Mouse (Mus musculus): ENCODE data around the gene Igsf23. TPM values are rescaled to one million over a fixed set of nuclear protein-coding genes. Genes with fewer than 3 reads are reported as not detected.
"Not testable (repeated sequence)": the region's sequence is repeated elsewhere in the genome, so short reads cannot be mapped to it uniquely, and the experiment has no call there.

Gene Igsf23
- total RNA-seq (2014; fragmentation: Nextera tagmentation): not detected in 2 replicates
- total RNA-seq (2017): 0.11 TPM in 1 of 2 replicates, not detected in the other
- not detected in 2 replicates for polyA plus RNA-seq (2012)

DNA sequence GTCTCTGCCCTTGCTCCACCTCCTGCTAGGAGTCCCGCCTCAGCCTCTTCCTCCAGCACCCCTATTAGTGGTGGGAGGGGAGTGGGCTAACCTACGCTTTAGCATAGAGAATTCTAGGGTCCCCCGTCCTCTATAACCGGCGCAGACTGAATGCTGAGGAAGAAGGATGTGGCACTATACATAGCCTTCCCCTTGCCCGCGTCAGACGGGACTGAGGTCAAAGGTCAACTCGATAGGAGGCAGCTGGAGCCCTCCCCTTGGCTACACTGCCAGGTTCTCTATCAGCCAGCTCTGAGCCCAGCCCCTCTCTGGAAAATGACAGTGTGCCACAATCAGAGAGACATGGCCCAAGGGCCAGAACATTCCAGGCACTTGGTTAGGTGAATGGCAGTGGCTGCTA lies at the start of gene Igsf23:
Igsf23 (minus strand) TSS at position 168 of the 400 bp plus-strand sequence.
- Histone ChIP-seq H3K36me3 (replicated peaks) (no peaks in the 10 kb centered on the region), H3K27me3 (ENCODE audit: insufficient read depth, low read length) (no peaks in the 10 kb centered on the region), H3K4me3 (ENCODE audit: low read depth, low read length) (no peak within 1 kb of the TSS), H3K4me1 (ENCODE audit: insufficient read depth, low read depth, low read length) (no peaks in the 10 kb centered on the region), H3K9me3 (replicated peaks) (no peaks in the 10 kb centered on the region)
- TF ChIP-seq CTCF (IDR thresholded peaks at IDR 0.05; ENCODE audit: low read depth, low read length) (no peak), GATA1 (IDR thresholded peaks at IDR 0.05; ENCODE audit: borderline replicate concordance, low read length) (no peak), POLR2AphosphoS5 (IDR thresholded peaks at IDR 0.05; ENCODE audit: insufficient replicate concordance, low read depth, low read length) (no peak), GATA2 (IDR thresholded peaks at IDR 0.05; ENCODE audit: borderline replicate concordance, low read depth, low read length) (no peak), TAL1 (conservative IDR thresholded peaks at IDR 0.05; ENCODE audit: low read depth, low read length) (no peak)
- no peak for ATAC-seq (ENCODE audit: extremely low read depth, insufficient number of reproducible peaks, low FRiP score, poor library complexity, severe bottlenecking)
- no peak for DNase-seq (ENCODE audit: low spot score)

DNA sequence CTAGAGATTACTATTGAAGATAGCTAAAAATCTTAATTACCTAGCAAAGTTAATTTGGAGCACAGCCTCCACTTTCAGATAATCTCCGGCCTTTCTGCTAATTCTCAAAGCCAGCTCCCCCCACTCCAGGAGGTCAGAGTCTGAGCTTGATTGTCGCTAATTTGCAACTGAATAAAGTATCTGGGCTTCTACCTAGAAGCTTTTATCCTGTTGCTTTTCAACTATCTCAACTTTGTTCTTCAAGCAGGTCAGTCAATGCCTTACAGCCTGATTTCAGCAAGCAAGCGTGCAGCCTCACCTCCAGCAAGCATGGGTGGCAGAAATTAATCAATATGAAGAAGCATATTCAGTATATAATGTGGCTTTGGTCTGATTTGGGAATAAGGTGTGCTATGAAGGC lies 46.2 kb upstream of the Igsf23 start:
- not testable (repeated sequence) for H3K36me3 ChIP-seq (replicated peaks); H3K27me3 ChIP-seq (ENCODE audit: insufficient read depth, low read length); DNase-seq (ENCODE audit: low spot score); H3K9me3 ChIP-seq (replicated peaks); H3K4me1 ChIP-seq (ENCODE audit: insufficient read depth, low read depth, low read length); H3K4me3 ChIP-seq (ENCODE audit: low read depth, low read length); ATAC-seq (ENCODE audit: extremely low read depth, insufficient number of reproducible peaks, low FRiP score, poor library complexity, severe bottlenecking)

DNA sequence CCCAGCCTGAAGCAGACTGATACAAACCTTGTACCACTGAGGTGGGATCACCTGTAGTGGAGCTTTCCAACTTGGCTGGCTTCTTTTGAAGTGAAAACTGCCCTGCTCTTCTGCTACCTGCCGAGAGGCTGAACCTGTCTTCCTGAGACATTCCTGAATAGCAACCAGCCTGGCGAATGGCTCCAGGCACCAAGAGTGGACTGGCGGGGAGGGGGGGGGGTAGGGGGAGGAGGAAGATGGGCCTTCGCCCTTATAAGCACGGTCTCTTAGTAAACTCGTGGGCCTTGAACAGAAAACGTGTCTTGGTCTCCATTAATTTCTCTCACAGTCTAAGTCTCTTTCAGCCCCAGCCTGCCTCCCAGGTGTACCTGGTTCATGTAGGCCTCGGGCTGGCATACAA lies 40.6 kb upstream of the Igsf23 start, which contains the start of gene Nlrp9b:
Nlrp9b (plus strand) TSS at position 301 of the 400 bp plus-strand sequence.
- not testable (repeated sequence) for ATAC-seq (ENCODE audit: extremely low read depth, insufficient number of reproducible peaks, low FRiP score, poor library complexity, severe bottlenecking)

DNA sequence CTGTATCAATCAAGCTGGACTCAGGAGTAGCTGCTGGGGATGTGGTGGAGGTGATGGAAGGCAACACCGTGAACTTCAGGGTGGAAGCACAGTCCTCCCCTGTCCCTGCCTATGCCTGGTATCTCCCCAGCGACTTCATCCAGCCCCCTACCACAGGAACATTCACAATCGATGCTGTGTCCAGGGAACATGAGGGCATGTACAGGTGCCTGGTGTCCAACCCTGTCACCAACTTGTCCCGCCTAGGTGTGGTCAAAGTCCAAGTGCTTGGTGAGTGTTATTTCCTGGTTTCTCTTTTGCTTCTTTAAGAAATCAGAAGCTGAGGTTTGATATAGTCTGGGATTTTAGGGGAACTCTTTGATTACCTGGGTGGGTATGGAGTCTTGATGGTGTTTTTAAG lies 21.0 kb upstream of the Igsf23 start:
- Histone ChIP-seq H3K4me3 (ENCODE audit: low read depth, low read length) (no peak overlapping the region), H3K36me3 (replicated peaks) (no peaks in the 10 kb centered on the region), H3K9me3 (replicated peaks) (peaks cover 17% of the 10 kb centered on the region), H3K27me3 (ENCODE audit: insufficient read depth, low read length) (no peaks in the 10 kb centered on the region), H3K4me1 (ENCODE audit: insufficient read depth, low read depth, low read length) (no peaks in the 10 kb centered on the region)
- ATAC-seq (ENCODE audit: extremely low read depth, insufficient number of reproducible peaks, low FRiP score, poor library complexity, severe bottlenecking): no peak
- TF ChIP-seq GATA2 (IDR thresholded peaks at IDR 0.05; ENCODE audit: borderline replicate concordance, low read depth, low read length) (no peak), CTCF (IDR thresholded peaks at IDR 0.05; ENCODE audit: low read depth, low read length) (no peak)
- DNase-seq (ENCODE audit: low spot score): no peak

More for the DNA sequence above, 40.6 kb upstream of the Igsf23 start, which contains the start of gene Nlrp9b:
- H3K27me3 ChIP-seq (ENCODE audit: insufficient read depth, low read length); H3K9me3 ChIP-seq (replicated peaks); H3K36me3 ChIP-seq (replicated peaks); DNase-seq (ENCODE audit: low spot score); H3K4me3 ChIP-seq (ENCODE audit: low read depth, low read length); H3K4me1 ChIP-seq (ENCODE audit: insufficient read depth, low read depth, low read length): not testable (repeated sequence)

DNA sequence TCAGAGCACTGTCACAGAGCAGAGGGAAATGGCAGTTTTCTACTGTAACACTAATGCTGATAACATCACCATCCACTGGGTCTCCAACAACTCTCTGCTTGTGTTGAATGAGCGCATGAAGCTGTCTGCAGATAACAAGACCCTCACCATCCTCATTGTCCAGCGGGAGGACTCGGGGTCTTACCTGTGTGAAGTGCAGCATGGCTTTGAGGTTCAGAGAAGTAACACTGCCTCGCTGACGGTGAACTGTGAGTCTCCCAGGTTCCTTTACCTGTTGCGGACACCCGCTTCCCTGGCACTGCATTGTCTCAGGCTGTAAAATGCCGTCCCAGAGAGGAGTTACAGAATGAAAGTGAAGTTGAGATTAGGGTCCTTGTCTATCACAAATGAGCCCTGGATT lies 19.6 kb upstream of the Igsf23 start:
- Histone ChIP-seq H3K36me3 (replicated peaks) (no peaks in the 10 kb centered on the region), H3K4me3 (ENCODE audit: low read depth, low read length) (no peak overlapping the region), H3K4me1 (ENCODE audit: insufficient read depth, low read depth, low read length) (no peaks in the 10 kb centered on the region), H3K9me3 (replicated peaks) (peaks cover 17% of the 10 kb centered on the region), H3K27me3 (ENCODE audit: insufficient read depth, low read length) (no peaks in the 10 kb centered on the region)
- ATAC-seq (ENCODE audit: extremely low read depth, insufficient number of reproducible peaks, low FRiP score, poor library complexity, severe bottlenecking) (no peak), DNase-seq (ENCODE audit: low spot score) (no peak)
- TF ChIP-seq POLR2AphosphoS5 (IDR thresholded peaks at IDR 0.05; ENCODE audit: insufficient replicate concordance, low read depth, low read length): no peak
- no peak for TF ChIP-seq GATA2 (IDR thresholded peaks at IDR 0.05; ENCODE audit: borderline replicate concordance, low read depth, low read length)
- no peak for TF ChIP-seq CTCF (IDR thresholded peaks at IDR 0.05; ENCODE audit: low read depth, low read length)
- TF ChIP-seq TAL1 (conservative IDR thresholded peaks at IDR 0.05; ENCODE audit: low read depth, low read length): no peak
- no peak for TF ChIP-seq GATA1 (IDR thresholded peaks at IDR 0.05; ENCODE audit: borderline replicate concordance, low read length)

DNA sequence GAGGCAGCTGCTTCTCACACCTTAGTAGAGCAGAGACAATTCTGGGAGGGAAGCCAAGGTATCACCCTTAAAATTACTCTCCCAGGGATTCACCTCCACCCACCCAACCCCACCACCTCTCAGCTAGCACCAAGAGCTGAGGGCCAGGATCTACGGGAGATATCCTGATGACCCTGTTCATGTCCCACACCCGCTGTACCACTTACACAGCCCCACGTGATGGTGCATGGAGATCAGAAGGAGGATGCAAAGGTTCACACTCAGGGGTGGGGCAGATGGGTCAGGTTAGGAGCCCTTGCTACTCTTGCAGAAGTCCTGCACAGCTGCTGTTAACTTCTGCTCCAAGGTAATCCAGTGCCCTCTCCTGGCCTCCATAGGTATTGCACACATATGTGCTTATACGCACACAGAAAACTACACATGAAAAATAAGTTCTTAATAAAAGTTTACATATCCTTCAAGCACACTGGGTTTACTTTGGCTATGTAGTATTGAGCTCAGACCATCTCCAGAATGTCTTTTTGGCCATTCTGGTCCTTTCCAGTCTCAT lies 19.1 kb upstream of the Igsf23 start:
- H3K9me3 ChIP-seq (replicated peaks): peaks cover 15% of the 10 kb centered on the region
- TF ChIP-seq POLR2AphosphoS5 (IDR thresholded peaks at IDR 0.05; ENCODE audit: insufficient replicate concordance, low read depth, low read length) (no peak), TAL1 (conservative IDR thresholded peaks at IDR 0.05; ENCODE audit: low read depth, low read length) (no peak), CTCF (IDR thresholded peaks at IDR 0.05; ENCODE audit: low read depth, low read length) (no peak), GATA1 (IDR thresholded peaks at IDR 0.05; ENCODE audit: borderline replicate concordance, low read length) (no peak), GATA2 (IDR thresholded peaks at IDR 0.05; ENCODE audit: borderline replicate concordance, low read depth, low read length) (no peak)
- H3K4me3 ChIP-seq (ENCODE audit: low read depth, low read length): no peak overlapping the region
- no peak for DNase-seq (ENCODE audit: low spot score)
- ATAC-seq (ENCODE audit: extremely low read depth, insufficient number of reproducible peaks, low FRiP score, poor library complexity, severe bottlenecking): no peak
- H3K4me1 ChIP-seq (ENCODE audit: insufficient read depth, low read depth, low read length): no peaks in the 10 kb centered on the region
- H3K27me3 ChIP-seq (ENCODE audit: insufficient read depth, low read length): no peaks in the 10 kb centered on the region
- no peaks in the 10 kb centered on the region for H3K36me3 ChIP-seq (replicated peaks)

DNA sequence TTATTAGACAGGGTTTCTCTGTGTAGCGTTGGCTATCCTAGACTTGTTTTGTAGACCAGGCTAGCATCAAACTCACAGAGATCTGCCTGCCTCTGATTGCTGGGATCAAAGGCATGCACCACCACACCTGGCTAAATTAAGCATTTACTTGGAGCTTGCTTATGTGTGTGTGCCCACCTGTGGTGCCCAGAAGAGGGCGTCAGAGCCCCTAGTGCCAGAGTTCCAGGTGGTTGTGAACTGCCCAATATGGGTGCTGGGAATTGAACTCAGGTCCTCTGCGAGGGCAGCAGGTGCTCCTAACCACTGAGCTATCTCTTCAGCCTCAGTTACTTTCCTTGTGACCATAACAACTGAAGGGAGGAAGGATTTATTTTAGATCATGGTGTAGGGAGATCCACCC lies 18.6 kb upstream of the Igsf23 start:
- no peak for TF ChIP-seq POLR2AphosphoS5 (IDR thresholded peaks at IDR 0.05; ENCODE audit: insufficient replicate concordance, low read depth, low read length)
- TF ChIP-seq GATA2 (IDR thresholded peaks at IDR 0.05; ENCODE audit: borderline replicate concordance, low read depth, low read length): no peak
- no peak for TF ChIP-seq CTCF (IDR thresholded peaks at IDR 0.05; ENCODE audit: low read depth, low read length)
- no peak for TF ChIP-seq TAL1 (conservative IDR thresholded peaks at IDR 0.05; ENCODE audit: low read depth, low read length)
- no peak for TF ChIP-seq GATA1 (IDR thresholded peaks at IDR 0.05; ENCODE audit: borderline replicate concordance, low read length)
- no peaks in the 10 kb centered on the region for H3K4me1 ChIP-seq (ENCODE audit: insufficient read depth, low read depth, low read length)
- ATAC-seq (ENCODE audit: extremely low read depth, insufficient number of reproducible peaks, low FRiP score, poor library complexity, severe bottlenecking): no peak
- H3K4me3 ChIP-seq (ENCODE audit: low read depth, low read length): no peak overlapping the region
- DNase-seq (ENCODE audit: low spot score): no peak
- no peaks in the 10 kb centered on the region for H3K36me3 ChIP-seq (replicated peaks)
- H3K9me3 ChIP-seq (replicated peaks): peaks cover 15% of the 10 kb centered on the region
- H3K27me3 ChIP-seq (ENCODE audit: insufficient read depth, low read length): no peaks in the 10 kb centered on the region

All from G1E (cell line).